Mouse (Mus musculus) liver, embryonic 14.5 days (tissue): Measurements from ENCODE around the gene Rasgef1b.

ENCODE experiments used
- CTCF ChIP-seq: IDR thresholded peaks from 2 replicates; pipeline ENCODE4 v1.5.1; 2016; ENCODE audit warnings: antibody characterized with exemption, low read depth, control low read depth
- EP300 ChIP-seq: IDR thresholded peaks from 2 replicates; pipeline ENCODE4 v1.6.1; 2016; ENCODE audit warnings: antibody characterized with exemption, low read depth

DNA sequence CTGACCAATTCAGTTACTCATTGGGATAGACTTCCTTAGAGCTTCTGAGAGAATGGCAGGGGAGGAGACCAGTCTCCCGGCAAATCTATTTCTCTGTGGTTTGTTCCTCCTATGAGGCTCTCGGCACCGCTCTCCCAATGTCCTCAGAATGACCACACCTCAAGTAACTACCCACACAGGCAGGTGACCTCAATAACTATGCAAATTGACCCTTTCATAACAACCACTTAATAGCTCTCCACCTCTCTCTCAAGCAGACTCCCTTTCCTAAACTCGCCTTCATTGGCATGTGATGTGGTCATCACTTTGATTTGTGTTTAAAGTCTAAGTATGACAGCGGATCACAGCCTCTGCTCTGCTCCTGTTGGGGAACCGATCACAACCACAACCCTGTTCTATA lies 281.4 kb downstream of the Rasgef1b start:
- TF ChIP-seq CTCF: no peak
- TF ChIP-seq EP300: no peak
